Mouse (Mus musculus): ENCODE results near the gene Ipo9.

Gene Ipo9

DNA sequence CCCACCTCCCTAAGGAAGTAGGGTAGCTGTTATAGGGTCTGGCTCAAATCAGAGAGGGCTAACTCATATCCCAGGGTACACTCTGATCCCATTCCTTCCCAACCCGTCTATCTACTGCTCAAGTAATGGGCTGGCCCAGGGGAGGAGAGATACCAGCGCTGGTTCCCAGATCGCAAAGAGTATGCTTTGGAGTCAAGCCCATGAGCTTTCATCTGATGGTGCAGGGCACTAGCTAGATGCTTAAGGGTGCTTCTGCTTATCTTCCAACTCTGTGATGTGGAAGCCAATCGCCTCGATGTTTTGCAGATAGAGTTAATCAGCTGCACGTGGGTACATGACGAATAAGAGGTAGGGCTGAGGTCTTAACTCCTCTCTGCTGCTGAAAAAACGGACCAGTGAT, 62.7 kb downstream of the Ipo9 start:
- no peak for DNase-seq (ENCODE audit: low spot score in 2 of 2)

DNA sequence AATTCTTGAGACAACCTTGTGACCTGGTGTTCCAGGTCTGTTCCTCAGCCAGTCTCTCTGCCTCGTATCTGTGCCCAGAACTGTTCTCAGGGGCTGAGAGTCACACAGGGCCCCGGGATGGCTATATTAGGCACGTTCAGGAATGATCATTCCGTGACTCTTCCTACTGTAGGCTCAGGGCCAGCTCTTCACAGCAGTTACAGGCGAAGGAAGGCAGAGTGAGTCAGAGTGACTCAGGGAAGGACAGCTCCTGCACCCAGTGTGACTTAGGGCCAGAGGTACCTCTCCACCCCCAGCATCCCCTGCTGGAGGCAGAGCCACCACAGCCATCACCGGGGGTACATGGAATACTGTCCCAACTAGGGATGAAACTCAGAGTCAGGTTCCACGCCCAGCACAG, 63.3 kb downstream of the Ipo9 start:
- no peak for DNase-seq (ENCODE audit: low spot score in 2 of 2)

DNA sequence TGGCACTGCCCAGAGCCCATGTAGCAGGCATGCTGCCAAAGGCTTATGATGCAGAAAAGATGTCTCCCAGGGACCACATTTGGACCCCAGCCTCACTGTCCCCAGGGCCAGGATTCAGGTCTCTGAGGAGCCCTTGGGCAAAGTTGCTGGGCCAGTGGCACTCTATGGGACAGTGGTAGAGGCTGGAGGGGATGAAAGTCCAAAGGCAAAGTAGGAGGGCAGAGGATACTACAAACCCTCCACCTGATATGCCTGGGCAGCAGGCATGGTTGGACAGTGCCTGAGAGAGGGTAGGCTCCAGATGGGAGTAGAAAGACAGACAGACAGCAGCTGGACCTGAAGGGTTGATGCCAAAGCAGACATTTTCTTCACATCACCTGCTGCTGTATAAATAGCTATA, 63.9 kb downstream of the Ipo9 start:
- DNase-seq (ENCODE audit: low spot score in 2 of 2): no peak

DNA sequence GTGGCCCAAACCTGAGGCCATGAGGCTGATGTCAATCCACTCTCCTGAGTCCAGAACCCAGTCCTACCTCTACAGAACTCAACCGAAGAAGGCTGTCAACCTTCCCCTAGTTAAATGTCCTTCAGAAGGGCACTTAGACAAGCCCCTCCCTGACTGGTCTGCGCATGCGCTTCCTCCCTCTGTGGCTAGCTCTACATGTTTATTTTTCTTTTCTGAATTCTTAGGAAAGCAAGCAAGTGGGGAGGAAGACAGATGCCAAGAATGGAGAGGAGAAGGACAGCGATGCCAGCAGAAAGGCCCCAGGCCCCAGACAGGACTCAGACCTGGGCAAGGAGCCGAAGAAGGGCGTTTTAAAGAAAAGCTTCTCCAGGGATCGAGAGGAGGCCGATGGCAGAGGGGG, 66.9 kb downstream of the Ipo9 start:
- DNase-seq (ENCODE audit: low spot score in 2 of 2): no peak

DNA sequence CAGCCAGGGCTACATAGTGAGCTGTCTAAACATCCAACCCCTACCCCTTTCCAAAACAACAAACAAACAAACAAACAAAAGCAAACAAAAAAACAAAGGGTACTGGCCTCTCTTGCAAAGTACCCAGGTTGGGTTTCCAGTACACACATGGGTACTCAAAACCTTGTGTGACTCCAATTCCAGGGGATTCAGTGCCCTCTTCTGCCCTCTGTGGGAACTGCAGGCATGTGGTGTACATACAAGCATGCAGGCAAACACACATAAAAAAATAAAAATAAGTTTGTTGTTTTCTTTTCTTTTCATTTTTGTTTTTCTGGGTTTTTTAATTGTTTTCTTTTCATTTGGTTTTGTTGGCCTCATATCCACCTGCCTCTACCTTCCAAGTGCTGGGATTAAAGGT, 68.2 kb downstream of the Ipo9 start:
- DNase-seq (ENCODE audit: low spot score in 2 of 2): no peak

DNA sequence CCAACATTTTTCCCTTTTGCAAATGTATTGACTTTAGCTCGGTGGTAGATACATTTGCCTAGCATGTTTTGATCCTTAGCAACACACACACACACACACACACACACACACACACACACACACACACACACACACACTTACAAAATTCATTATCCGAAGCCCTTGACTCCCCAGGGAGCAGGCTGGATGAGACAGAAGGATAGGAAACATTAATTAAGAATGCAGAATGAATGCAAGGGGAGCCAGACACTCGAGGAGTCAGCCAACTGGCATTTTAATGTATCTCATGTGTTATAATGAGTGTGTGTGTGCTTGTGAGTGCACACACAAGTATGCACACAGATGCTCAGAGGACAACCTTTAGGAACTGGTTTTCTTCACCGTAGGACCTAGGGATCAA, 68.8 kb downstream of the Ipo9 start:
- no peak for DNase-seq (ENCODE audit: low spot score in 2 of 2)

DNA sequence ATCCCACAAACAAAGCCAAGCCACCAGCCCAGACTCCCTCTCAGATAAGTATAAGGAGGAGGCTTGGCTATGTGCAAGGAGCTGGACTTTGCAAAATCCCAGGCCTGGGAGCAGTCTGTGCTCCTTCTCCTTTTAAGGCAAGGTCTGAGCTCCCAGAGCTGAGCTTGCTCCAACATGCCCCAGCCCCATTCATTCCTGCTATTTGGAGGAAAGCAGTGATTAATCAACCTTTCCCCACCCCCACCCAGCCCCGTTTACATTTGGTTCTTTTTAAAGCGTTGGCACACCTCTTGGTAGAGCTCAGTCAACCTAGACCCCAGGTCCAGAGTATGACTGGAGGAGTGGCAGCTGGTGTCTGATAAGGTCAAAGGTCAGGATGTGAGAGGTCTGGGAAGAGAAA, 71.2 kb downstream of the Ipo9 start:
- no peak for DNase-seq (ENCODE audit: low spot score in 2 of 2)

DNA sequence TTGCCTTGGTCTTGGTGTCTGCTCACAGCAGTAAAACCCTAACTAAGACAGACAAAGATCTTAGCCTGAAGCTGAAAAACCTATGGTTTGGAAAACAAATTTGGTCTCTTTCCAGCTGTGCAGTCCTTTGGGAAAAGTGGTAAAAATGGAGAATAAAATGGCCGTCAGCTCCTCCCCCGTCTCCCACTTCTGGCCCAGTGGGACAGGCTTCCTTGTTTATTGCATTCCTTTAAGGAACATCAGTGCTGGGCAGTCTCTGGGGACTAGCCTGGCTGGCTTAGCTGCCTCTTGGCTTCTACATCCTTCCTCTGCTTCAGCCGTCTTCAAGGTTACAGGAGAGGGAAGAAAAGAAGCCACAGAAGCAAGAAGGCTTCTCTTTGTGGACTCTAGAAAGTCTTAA, 78.3 kb downstream of the Ipo9 start:
- no peak for DNase-seq (ENCODE audit: low spot score in 2 of 2)

DNA sequence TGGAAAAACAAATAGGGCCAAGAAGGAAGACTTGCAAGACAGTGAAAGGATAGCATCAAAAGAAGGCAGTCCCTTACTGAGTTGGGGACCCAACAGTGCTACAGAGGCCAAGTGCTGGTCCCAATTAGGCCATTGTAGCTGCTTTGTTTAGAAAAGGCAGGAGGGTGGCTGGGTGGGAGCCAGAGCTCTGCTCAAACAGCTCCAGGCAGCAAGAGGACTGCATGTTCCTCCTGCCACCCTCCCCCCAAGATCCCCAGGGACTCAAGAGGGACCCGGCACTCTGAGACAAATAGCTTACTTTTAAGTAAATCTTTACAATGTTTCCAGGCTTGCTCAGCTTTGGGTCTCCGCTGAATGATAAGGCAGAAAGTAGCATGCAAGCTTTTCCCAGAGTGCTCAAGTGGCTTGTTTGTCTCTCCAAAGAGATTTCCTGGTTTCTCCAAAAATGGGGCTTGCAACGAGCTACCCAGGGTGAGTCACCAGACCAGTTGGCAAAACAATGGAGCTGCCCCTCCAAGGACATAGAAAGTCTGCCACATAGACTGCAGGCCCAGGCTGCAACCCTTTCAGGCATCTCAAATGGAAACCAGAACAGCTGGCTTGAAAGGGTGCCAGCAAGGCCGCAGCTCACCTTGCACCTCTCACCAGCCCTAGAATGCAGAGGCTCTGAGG, 82.7 kb downstream of the Ipo9 start:
- no peak for DNase-seq (ENCODE audit: low spot score in 2 of 2)

DNA sequence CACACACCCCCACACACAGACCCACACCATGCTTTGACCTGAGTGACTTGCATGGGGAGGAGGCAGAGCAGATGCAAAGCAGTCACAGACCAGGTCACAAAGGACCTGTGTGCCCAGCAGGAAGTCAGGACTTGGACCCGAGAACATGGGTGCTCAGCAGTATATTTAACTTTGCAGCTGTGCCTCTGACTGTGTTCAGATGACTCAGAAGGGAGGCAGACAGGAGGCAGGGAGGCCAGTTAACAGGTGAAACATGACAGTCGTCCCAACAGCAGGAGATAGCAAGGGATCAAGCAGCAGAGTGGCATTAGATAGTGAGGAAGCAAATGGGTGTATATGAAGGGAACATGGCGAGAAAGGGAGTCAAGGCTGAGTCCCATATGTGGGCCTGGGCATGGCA, 83.4 kb downstream of the Ipo9 start:
- DNase-seq (ENCODE audit: low spot score in 2 of 2): no peak

DNA sequence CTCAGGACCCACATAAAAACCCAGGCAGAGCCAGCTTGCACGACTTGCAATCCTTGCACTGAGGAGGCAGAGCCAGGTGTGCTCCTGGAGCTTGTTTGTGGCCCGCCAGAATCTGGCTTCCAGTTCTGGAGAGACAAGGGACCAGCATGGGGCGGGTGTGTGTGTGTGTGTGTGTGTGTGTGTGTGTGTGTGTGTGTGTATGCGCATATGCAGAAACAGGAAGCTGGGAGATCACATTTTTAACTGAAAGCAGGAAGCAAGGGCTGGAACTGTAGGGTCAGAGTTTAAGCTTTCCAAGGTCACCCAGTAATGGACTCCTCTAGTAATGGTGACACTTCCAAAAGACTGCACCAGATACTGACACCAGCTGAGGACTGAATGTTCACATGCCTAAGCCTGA, 86.3 kb downstream of the Ipo9 start:
- no peak for DNase-seq (ENCODE audit: low spot score in 2 of 2)

DNA sequence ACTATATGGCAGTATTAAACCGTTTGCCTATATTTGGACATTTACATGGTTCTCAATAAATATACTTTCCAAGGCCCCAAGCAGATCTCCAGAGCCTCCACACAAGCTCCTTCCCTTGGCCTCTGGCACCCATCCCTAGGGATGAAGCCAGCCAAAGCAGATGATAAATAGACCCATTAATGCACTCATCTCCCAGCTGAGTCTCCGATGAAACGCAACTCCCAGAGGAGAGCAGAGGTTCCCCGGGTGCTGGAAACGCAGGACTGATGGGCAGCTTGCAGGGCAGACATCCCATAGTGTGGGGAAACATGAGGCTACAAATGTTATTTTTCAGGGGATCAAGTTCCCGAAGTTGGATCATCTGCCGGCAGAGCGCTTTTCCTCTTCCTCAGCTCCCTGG, 88.4 kb downstream of the Ipo9 start:
- DNase-seq (ENCODE audit: low spot score in 2 of 2): no peak
